ENCODE assay signal across 16 mouse cellular contexts in the genomic region with DNA sequence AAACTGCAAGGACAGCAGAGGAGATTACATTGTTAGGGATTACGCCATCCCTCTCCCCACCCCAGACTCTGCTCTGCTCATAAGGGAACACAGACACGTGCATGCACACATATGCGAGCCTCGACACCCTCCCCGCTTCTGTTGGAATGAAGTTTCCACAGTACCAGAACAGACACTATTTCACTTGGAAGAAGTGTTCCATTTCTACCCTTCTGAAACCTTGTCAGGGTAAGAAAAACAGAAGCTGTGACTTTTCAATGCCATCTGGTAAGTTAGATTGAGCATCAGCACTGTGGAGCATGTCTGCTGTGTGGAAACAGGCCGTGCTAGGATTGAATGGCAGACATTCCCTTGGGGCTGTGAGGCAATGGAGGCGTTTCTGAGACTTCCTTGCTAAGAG.
A peak's percentile ranks its signal among the peaks of the same experiment; 100 is the strongest.
DNase-seq lines count a peak whose midpoint lies in the region; ATAC-seq and TF ChIP-seq lines count a peak whose summit lies in the region.
"Had no signal": no experiment of that assay in that cellular context is flagged by ENCODE, and none has a peak within 500 bp of the region (broad histone marks: within the 10 kb centered on the region; RNA-seq: fewer than 3 reads in every experiment).

No protein-coding gene starts in this region.

- no peaks in the 10 kb centered on the region for H3K9me3 ChIP-seq in forebrain, postnatal 0 days (ENCODE audit: low read length)
- no peaks in the 10 kb centered on the region for H3K9me3 ChIP-seq in hindbrain, embryonic 16.5 days (ENCODE audit: control insufficient read depth, low read length)
- H3K9me3 ChIP-seq: intestine, embryonic 15.5 days; limb, embryonic 12.5 days; neural tube, embryonic 12.5 days had no signal

- H3K36me3 ChIP-seq in forebrain, postnatal 0 days (ENCODE audit: insufficient read depth), result no peaks in the 10 kb centered on the region
- H3K36me3 ChIP-seq in hindbrain, embryonic 16.5 days (ENCODE audit: control insufficient read depth, insufficient read depth, low read length), result no peaks in the 10 kb centered on the region
- H3K36me3 ChIP-seq: intestine, embryonic 15.5 days; limb, embryonic 12.5 days; liver, embryonic 15.5 days; neural tube, embryonic 12.5 days had no signal

- H3K4me1 ChIP-seq in forebrain, postnatal 0 days (ENCODE audit: insufficient read depth), result peaks cover 13% of the 10 kb centered on the region; the same call in 1 of the 2 replicates
- no peaks in the 10 kb centered on the region for H3K4me1 ChIP-seq in hindbrain, embryonic 16.5 days (ENCODE audit: control insufficient read depth, insufficient read depth, low read depth, low read length)
- H3K4me1 ChIP-seq: intestine, embryonic 15.5 days; liver, embryonic 15.5 days; neural tube, embryonic 12.5 days had no signal

- H3K9ac ChIP-seq in forebrain, postnatal 0 days, result no peak overlapping the region
- H3K9ac ChIP-seq in hindbrain, embryonic 16.5 days (ENCODE audit: low read depth, low read length), result no peak overlapping the region
- H3K9ac ChIP-seq: intestine, embryonic 15.5 days; limb, embryonic 12.5 days; liver, embryonic 15.5 days; neural tube, embryonic 12.5 days had no signal

- DNase-seq in adrenal gland, postnatal 14 days, result peak; percentile 8
- DNase-seq in adrenal gland, postnatal 36 days, result no peak
- peak; percentile 83 for DNase-seq in forebrain, postnatal 0 days
- DNase-seq in layer of hippocampus, postnatal 10 days (ENCODE audit: low spot score in 2 of 2), result peak; percentile 25 to 39
- DNase-seq in right cerebral cortex, postnatal 10 days (ENCODE audit: low spot score in 2 of 2), result peak; percentile 62 to 84
- no peak for DNase-seq in thymus, postnatal 25 days
- DNase-seq in urinary bladder, adult 18-20 months (ENCODE audit: low spot score in 2 of 2), result no peak
- DNase-seq: cerebellum, adult 11-12 months; heart, adult 2 months; kidney, postnatal 10 days had no signal

- H3K4me3 ChIP-seq in forebrain, postnatal 0 days (ENCODE audit: low read depth, low read length), result no peak overlapping the region
- H3K4me3 ChIP-seq in hindbrain, embryonic 16.5 days (ENCODE audit: low read length), result no peak overlapping the region
- H3K4me3 ChIP-seq: heart, adult 2 months; intestine, embryonic 15.5 days; limb, embryonic 12.5 days; liver, embryonic 15.5 days; neural tube, embryonic 12.5 days had no signal

- no peak overlapping the region for H3K27ac ChIP-seq in forebrain, postnatal 0 days (ENCODE audit: low read depth, low read length)
- no peak overlapping the region for H3K27ac ChIP-seq in hindbrain, embryonic 16.5 days (ENCODE audit: low read depth, low read length)
- H3K27ac ChIP-seq: heart, adult 2 months; intestine, embryonic 15.5 days; limb, embryonic 12.5 days; liver, embryonic 15.5 days; neural tube, embryonic 12.5 days had no signal

- no peak overlapping the region for H3K4me2 ChIP-seq in forebrain, postnatal 0 days (ENCODE audit: low read depth)
- H3K4me2 ChIP-seq in hindbrain, embryonic 16.5 days (ENCODE audit: low read length), result no peak overlapping the region
- H3K4me2 ChIP-seq: intestine, embryonic 15.5 days; limb, embryonic 12.5 days; liver, embryonic 15.5 days; neural tube, embryonic 12.5 days had no signal

- no peak for TF ChIP-seq CTCF in forebrain, postnatal 0 days (IDR thresholded peaks at IDR 0.05; ENCODE audit: low read depth)

- 55% methylated on average over 7 of the region's 7 CpGs for WGBS in forebrain, postnatal 0 days
- 84% methylated on average over 7 of the region's 7 CpGs for WGBS in hindbrain, embryonic 16.5 days

- H3K27me3 ChIP-seq in forebrain, postnatal 0 days (ENCODE audit: insufficient read depth, low read length), result no peaks in the 10 kb centered on the region
- H3K27me3 ChIP-seq in hindbrain, embryonic 16.5 days (replicated peaks; ENCODE audit: control insufficient read depth, insufficient read depth, low read length), result no peaks in the 10 kb centered on the region
- H3K27me3 ChIP-seq: intestine, embryonic 15.5 days; limb, embryonic 12.5 days; liver, embryonic 15.5 days; neural tube, embryonic 12.5 days had no signal

- peak; percentile 97 for ATAC-seq in forebrain, postnatal 0 days
- ATAC-seq in hindbrain, embryonic 16.5 days, result no peak
- ATAC-seq: intestine, embryonic 15.5 days; midbrain, embryonic 16.5 days had no signal

Comparison
In these comparisons a context has a peak if more than half of its experiments do, and no peak if none do; other contexts are left out.
1. DNase-seq: peak in adrenal gland, postnatal 14 days (single experiment), forebrain, postnatal 0 days (single experiment), layer of hippocampus, postnatal 10 days (2 of 2) and right cerebral cortex, postnatal 10 days (2 of 2); none in adrenal gland, postnatal 36 days (0 of 2), thymus, postnatal 25 days (single experiment) and urinary bladder, adult 18-20 months (0 of 2).